Mouse (Mus musculus) intestine, postnatal 0 days (tissue): Measurements from ENCODE around the gene Cfap65. TPM values are rescaled to one million over a fixed set of nuclear protein-coding genes. Genes with fewer than 3 reads are reported as not detected.

Experiments used
- ATAC-seq: fragments of 200-750 bp; cut with Nextera tagmentation; 2 replicates; pipeline ENCODE4 v1.8.0; 2017; ENCODE audit warnings: mild to moderate bottlenecking, moderate TSS enrichment, moderate library complexity
- H3K27ac ChIP-seq: fragments of 300-500 bp; sonication (generic); 2 replicates; pipeline ENCODE4 v1.5.1; 2014; ENCODE audit warnings: mild to moderate bottlenecking, low read depth, low read length, moderate library complexity
- H3K27me3 ChIP-seq: fragments of 300-500 bp; sonication (generic); replicated peaks from 2 replicates; pipeline ENCODE4 v1.6.1; 2014; ENCODE audit warnings: low read length, mixed read lengths; ENCODE audit not compliant: control insufficient read depth, insufficient read depth
- H3K36me3 ChIP-seq: fragments of 300-500 bp; sonication (generic); 2 replicates; pipeline ENCODE4 v1.6.1; 2014; ENCODE audit warnings: mild to moderate bottlenecking, moderate library complexity; ENCODE audit not compliant: control insufficient read depth, insufficient read depth
- H3K4me1 ChIP-seq: fragments of 300-500 bp; sonication (generic); replicated peaks from 2 replicates; pipeline ENCODE4 v1.6.1; 2014; ENCODE audit warnings: antibody characterized with exemption, low read length, mixed read lengths; ENCODE audit not compliant: control insufficient read depth, insufficient read depth
- H3K4me2 ChIP-seq: fragments of 300-500 bp; sonication (generic); replicated peaks from 2 replicates; pipeline ENCODE4 v1.6.1; 2014; ENCODE audit warnings: low read depth, mild to moderate bottlenecking, moderate library complexity
- H3K4me3 ChIP-seq: fragments of 300-500 bp; sonication (generic); 2 replicates; pipeline ENCODE4 v1.5.1; 2014; ENCODE audit warnings: low read depth, low read length
- H3K9ac ChIP-seq: fragments of 300-500 bp; sonication (generic); 2 replicates; pipeline ENCODE4 v1.6.1; 2014; ENCODE audit warnings: mild to moderate bottlenecking, low read depth, low read length
- H3K9me3 ChIP-seq: fragments of 300-500 bp; sonication (generic); 2 replicates; pipeline ENCODE4 v1.6.1; 2016; ENCODE audit warnings: mixed run types; ENCODE audit not compliant: control insufficient read depth
- CTCF ChIP-seq: sonication (generic); IDR thresholded peaks from 2 replicates; pipeline ENCODE4 v1.5.1; 2016; ENCODE audit warnings: low read depth, mild to moderate bottlenecking, control low read depth, antibody characterized with exemption, moderate library complexity
- WGBS: fragments of 180-500 bp; shearing (Covaris S2); extraction: QIAGEN DNeasy Blood & Tissue Kit; methylation state at CpG from one replicate; pipeline ENCODE4 v1.1.7; 2014; 5-methylcytosine and 5-hydroxymethylcytosine counted together
- polyA plus RNA-seq: library from polyadenylated mRNA; unstranded; fragments of >200 nt; fragmentation: Nextera tagmentation; extraction: Ambion mirVana; gene quantifications from 2 replicates; pipeline ENCODE4 v1.2.1, GENCODE M21; 2015

Cfap65 gene
- polyA plus RNA-seq, 1 experiment from 2014 or later, result 0.03 TPM

GRCm38 (mm10) chr1:74894966-74895365 lies 40.4 kb downstream of the Cfap65 start:
- 17% methylated on average over 4 of the region's 4 CpGs for WGBS
- H3K27me3 ChIP-seq, result peaks cover 62% of the 10 kb centered on the region
- H3K27ac ChIP-seq, result no peak overlapping the region
- no peaks in the 10 kb centered on the region for H3K4me1 ChIP-seq
- H3K9ac ChIP-seq, result no peak overlapping the region
- no peak overlapping the region for H3K4me2 ChIP-seq
- H3K36me3 ChIP-seq, result no peaks in the 10 kb centered on the region
- no peak; the same call in 1 of the 2 replicates for ATAC-seq
- peak; percentile 79 for TF ChIP-seq CTCF
- H3K9me3 ChIP-seq, result no peaks in the 10 kb centered on the region
- no peak overlapping the region for H3K4me3 ChIP-seq

- WGBS, result 6% methylated on average over 25 of the region's 25 CpGs
- no peak within 1 kb of the TSS for H3K27ac ChIP-seq
- no peaks in the 10 kb centered on the region for H3K4me1 ChIP-seq
- H3K27me3 ChIP-seq, result peaks cover 62% of the 10 kb centered on the region
- peak; percentile 79 for TF ChIP-seq CTCF
- H3K9ac ChIP-seq, result no peak within 1 kb of the TSS
- no peaks in the 10 kb centered on the region for H3K9me3 ChIP-seq
- peak within 1 kb of the TSS; percentile 45 for H3K4me2 ChIP-seq
- no peaks in the 10 kb centered on the region for H3K36me3 ChIP-seq
- peak within 1 kb of the TSS; percentile 7; the same call in 1 of the 2 replicates for H3K4me3 ChIP-seq
- ATAC-seq, result no peak
These were observed 42.1 kb downstream of the Cfap65 start, which contains the start of gene Cryba2 for GRCm38 (mm10) chr1:74893134-74893855. Gene Cryba2, minus strand, starts transcription at chr1:74893143.

GRCm38 (mm10) chr1:74892351-74893133 lies 42.9 kb downstream of the Cfap65 start:
- no peak overlapping the region for H3K9ac ChIP-seq
- H3K27me3 ChIP-seq, result peaks cover 63% of the 10 kb centered on the region
- no peak for TF ChIP-seq CTCF
- H3K36me3 ChIP-seq, result no peaks in the 10 kb centered on the region
- H3K27ac ChIP-seq, result no peak overlapping the region
- H3K4me2 ChIP-seq, result peak overlapping the region; percentile 45; the same call in 1 of the 2 replicates
- 3% methylated on average over 39 of the region's 39 CpGs for WGBS
- H3K4me1 ChIP-seq, result no peaks in the 10 kb centered on the region
- no peaks in the 10 kb centered on the region for H3K9me3 ChIP-seq
- ATAC-seq, result no peak
- H3K4me3 ChIP-seq, result peak overlapping the region; percentile 7; the same call in 1 of the 2 replicates

- no peak overlapping the region for H3K27ac ChIP-seq
- no peaks in the 10 kb centered on the region for H3K4me1 ChIP-seq
- H3K9ac ChIP-seq, result no peak overlapping the region
- 0% methylated on average over 3 of the region's 8 CpGs for WGBS
- H3K4me2 ChIP-seq, result no peak overlapping the region
- no peaks in the 10 kb centered on the region for H3K36me3 ChIP-seq
- TF ChIP-seq CTCF, result no peak
- no peak for ATAC-seq
- H3K9me3 ChIP-seq, result no peaks in the 10 kb centered on the region
- peaks cover 72% of the 10 kb centered on the region for H3K27me3 ChIP-seq
- H3K4me3 ChIP-seq, result no peak overlapping the region
These were observed 43.9 kb downstream of the Cfap65 start for GRCm38 (mm10) chr1:74891513-74891912.

GRCm38 (mm10) chr1:74885369-74886042 lies 49.9 kb downstream of the Cfap65 start, which contains the start of gene Fev:
Gene Fev, minus strand, starts transcription at chr1:74885419.
- WGBS, result 1% methylated on average over 43 of the region's 43 CpGs
- H3K4me1 ChIP-seq, result no peaks in the 10 kb centered on the region
- no peak within 1 kb of the TSS for H3K27ac ChIP-seq
- no peaks in the 10 kb centered on the region for H3K36me3 ChIP-seq
- ATAC-seq, result no peak
- H3K9ac ChIP-seq, result no peak within 1 kb of the TSS
- no peak for TF ChIP-seq CTCF
- no peaks in the 10 kb centered on the region for H3K9me3 ChIP-seq
- peaks cover 88% of the 10 kb centered on the region for H3K27me3 ChIP-seq
- H3K4me3 ChIP-seq, result peak within 1 kb of the TSS; percentile 17
- H3K4me2 ChIP-seq, result peak within 1 kb of the TSS; percentile 41
